Mouse (Mus musculus) brain, adult 2 months (tissue): Measurements from ENCODE around the gene Srxn1.

ENCODE experiments used
- DNase-seq: peaks from one replicate; pipeline ENCODE4 v3.0.0; 2011; ENCODE audit warnings: low read depth, low spot score

Srxn1 gene

GRCm38 (mm10) chr2:152159487-152159886, 54.2 kb downstream of the Srxn1 start:
- DNase-seq: no peak
